Mouse (Mus musculus): ENCODE results near the gene Wt1. TPM values are rescaled to one million over a fixed set of nuclear protein-coding genes. Genes with fewer than 3 reads are reported as not detected.

The Wt1 gene
- total RNA-seq, 2 experiments from 2014 or later = 0.28 to 0.33 TPM

- DNase-seq (ENCODE audit: low spot score in 2 of 2) = no peak
Measured at GRCm38 (mm10) chr2:105125641-105126040, 688 bp upstream of the Wt1 start.

GRCm38 (mm10) chr2:105126691-105127530, 582 bp downstream of the Wt1 start:
- no peak for DNase-seq (ENCODE audit: low spot score in 2 of 2)

GRCm38 (mm10) chr2:105127531-105128480, 1.5 kb downstream of the Wt1 start:
- DNase-seq (ENCODE audit: low spot score in 2 of 2) = no peak

GRCm38 (mm10) chr2:105128564-105128963, 2.2 kb downstream of the Wt1 start:
- no peak for DNase-seq (ENCODE audit: low spot score in 2 of 2)

- no peak for DNase-seq (ENCODE audit: low spot score in 2 of 2)
Measured at GRCm38 (mm10) chr2:105130351-105131060, 4.2 kb downstream of the Wt1 start.

GRCm38 (mm10) chr2:105131061-105131810, 4.9 kb downstream of the Wt1 start:
- DNase-seq (ENCODE audit: low spot score in 2 of 2) = no peak

- no peak for DNase-seq (ENCODE audit: low spot score in 2 of 2)
Measured at GRCm38 (mm10) chr2:105131811-105132100, 5.4 kb downstream of the Wt1 start.

GRCm38 (mm10) chr2:105132300-105132699, 6.0 kb downstream of the Wt1 start:
- DNase-seq (ENCODE audit: low spot score in 2 of 2) = no peak

- no peak for DNase-seq (ENCODE audit: low spot score in 2 of 2)
Measured at GRCm38 (mm10) chr2:105132933-105133795, 6.8 kb downstream of the Wt1 start.

GRCm38 (mm10) chr2:105134296-105134695, 8.0 kb downstream of the Wt1 start:
- DNase-seq (ENCODE audit: low spot score in 2 of 2) = no peak

GRCm38 (mm10) chr2:105139471-105139870, 13.1 kb downstream of the Wt1 start:
- DNase-seq (ENCODE audit: low spot score in 2 of 2) = no peak

- no peak for DNase-seq (ENCODE audit: low spot score in 2 of 2)
Measured at GRCm38 (mm10) chr2:105141371-105141770, 15.0 kb downstream of the Wt1 start.

GRCm38 (mm10) chr2:105143731-105144130, 17.4 kb downstream of the Wt1 start:
- DNase-seq (ENCODE audit: low spot score in 2 of 2) = no peak

GRCm38 (mm10) chr2:105151544-105151943, 25.2 kb downstream of the Wt1 start:
- peak in 1 of 2 experiments; percentile 37 for DNase-seq (ENCODE audit: low spot score in 2 of 2)

GRCm38 (mm10) chr2:105153046-105153445, 26.7 kb downstream of the Wt1 start:
- DNase-seq (ENCODE audit: low spot score in 2 of 2) = no peak

- no peak for DNase-seq (ENCODE audit: low spot score in 2 of 2)
Measured at GRCm38 (mm10) chr2:105160949-105161348, 34.6 kb downstream of the Wt1 start.

- no peak for DNase-seq (ENCODE audit: low spot score in 2 of 2)
Measured at GRCm38 (mm10) chr2:105162763-105163162, 36.4 kb downstream of the Wt1 start.

GRCm38 (mm10) chr2:105168137-105168536, 41.8 kb downstream of the Wt1 start:
- DNase-seq (ENCODE audit: low spot score in 2 of 2) = no peak

- no peak for DNase-seq (ENCODE audit: low spot score in 2 of 2)
Measured at GRCm38 (mm10) chr2:105174254-105174653, 47.9 kb downstream of the Wt1 start.

GRCm38 (mm10) chr2:105178871-105179270, 52.5 kb downstream of the Wt1 start:
- no peak for DNase-seq (ENCODE audit: low spot score in 2 of 2)
